Mouse (Mus musculus) frontal cortex, postnatal 10 days (tissue): ENCODE results near the gene Csrp2.

Experiments used
- DNase-seq, 2 experiments: peaks; one replicate each; pipeline ENCODE4 v3.0.0; 2022; ENCODE audit warnings: low spot score in 2 of 2, mixed read lengths in 1 of 2

Csrp2 gene

DNA sequence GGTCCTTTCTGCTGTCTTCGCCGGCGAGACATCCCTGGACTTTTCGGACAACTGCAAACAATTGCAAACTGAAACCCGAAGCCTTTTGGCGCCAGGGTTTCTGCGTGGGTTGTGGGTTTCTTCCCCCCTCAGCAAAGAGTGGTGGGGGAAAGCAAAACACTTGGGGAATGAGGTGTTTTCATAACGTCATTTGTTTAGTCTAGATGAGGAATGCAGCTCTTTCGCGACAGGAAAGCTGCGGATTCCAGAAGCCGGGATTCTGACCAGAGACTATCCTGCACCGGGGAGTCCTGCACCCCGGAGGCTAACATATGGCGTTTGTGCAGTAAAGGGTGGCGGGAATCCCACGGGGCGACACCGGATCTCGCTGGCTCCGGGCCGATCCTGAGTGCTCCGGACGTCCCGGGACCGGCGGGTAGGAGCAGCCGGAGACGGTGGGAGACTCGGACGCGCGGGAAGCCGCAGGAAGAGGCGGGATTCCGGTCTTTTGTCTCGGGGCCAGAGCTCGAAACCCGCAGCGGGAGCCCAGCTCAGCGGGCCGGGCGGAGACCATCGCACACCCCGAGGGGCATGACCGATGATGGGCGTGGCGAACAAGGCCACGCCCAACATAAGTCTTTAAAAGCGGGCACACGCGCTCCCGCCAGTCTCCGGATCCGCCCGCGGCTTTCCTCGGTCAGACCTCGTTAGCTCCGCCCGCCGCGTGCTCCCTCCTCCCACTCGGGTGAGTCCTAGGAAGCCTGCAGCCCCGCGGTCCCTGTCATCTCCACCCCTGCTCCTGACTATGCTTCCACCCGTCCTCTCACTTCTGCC lies at the start of gene Csrp2:
Gene Csrp2 (plus strand): TSS at position 259 of the 813 bp plus-strand sequence.
- peak; percentile 61 to 76 for DNase-seq

DNA sequence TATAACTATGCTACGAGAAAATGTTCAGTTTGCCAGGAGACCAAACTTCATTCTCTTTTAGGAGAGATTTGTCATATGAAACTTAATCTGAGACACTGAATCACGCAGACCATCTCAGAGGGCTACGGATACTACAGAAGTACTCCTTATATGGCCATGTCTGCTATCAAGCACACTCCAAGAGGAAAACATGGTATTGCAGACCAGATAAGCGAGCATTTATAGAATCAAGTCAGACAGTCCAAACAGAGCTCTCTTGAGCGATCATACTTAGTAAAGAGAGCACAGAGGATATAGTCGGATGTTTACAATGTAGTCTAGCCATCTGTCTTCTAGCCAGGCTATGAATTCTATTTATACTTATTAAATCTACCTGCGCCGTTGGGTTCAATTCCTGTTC lies 44.7 kb upstream of the Csrp2 start:
- DNase-seq = no peak

GRCm38 (mm10) chr10:110876956-110877355 lies 42.6 kb upstream of the Csrp2 start:
- DNase-seq = no peak

DNA sequence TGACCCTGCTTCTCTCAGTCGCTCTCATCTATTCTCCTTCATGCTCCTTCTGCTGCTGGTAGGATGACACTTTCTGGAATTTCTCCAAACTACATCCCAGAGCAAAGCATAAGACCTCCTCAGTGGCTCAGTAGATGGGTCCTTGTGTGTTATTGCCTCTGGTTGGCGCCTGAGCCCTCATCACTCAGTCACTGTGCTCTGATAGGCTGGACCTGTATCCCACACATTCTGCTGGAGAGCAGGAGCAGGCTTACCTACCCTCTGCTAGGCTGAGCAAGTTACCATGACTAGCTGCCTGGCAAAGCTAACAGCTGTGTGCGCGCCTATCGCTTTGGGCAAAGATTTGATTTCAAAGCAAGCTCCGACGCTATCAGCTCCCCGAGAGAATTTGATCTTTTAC lies 41.7 kb upstream of the Csrp2 start:
- no peak for DNase-seq

DNA sequence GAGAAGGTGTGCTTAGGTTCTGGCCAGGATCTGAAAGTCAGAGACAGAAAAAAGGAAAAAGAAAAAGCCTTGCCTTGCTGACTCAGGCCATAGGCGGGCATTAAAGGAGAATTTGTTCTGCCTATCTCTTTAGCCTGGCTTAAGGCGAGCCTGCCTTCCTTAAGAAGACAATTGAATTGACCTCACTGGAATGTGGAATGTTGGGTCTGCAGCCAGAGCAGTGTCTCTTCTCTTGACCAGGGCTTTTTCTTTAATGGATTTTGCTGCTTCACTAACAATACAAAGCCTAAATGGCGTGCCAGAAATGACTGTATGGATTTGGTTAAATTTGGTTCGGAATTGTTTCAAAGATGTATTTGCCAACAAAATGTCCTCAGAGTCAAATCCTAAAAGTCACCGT lies 40.9 kb upstream of the Csrp2 start:
- no peak for DNase-seq

- no peak for DNase-seq
These were observed 40.0 kb upstream of the Csrp2 start for GRCm38 (mm10) chr10:110879426-110880066.

DNA sequence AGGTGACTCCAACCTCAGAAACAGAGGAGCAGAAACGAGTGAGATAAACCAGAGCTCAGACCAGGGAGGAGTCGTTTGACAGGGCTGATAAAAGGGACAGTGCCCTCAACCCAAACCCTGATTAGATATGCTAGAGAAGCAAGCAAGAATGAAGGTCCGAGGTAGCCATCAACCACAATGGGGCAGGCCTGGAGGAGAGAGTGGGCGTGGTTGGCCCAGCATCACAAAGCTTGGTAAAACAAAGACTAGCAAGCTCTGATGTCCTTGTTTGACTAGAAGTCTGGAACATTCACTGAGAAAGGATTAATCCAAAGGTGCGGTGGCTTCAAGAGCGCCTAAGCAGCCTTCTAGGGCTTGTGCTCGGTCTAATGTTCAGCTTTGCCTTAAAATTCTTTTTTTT lies 38.2 kb upstream of the Csrp2 start:
- DNase-seq = no peak

DNA sequence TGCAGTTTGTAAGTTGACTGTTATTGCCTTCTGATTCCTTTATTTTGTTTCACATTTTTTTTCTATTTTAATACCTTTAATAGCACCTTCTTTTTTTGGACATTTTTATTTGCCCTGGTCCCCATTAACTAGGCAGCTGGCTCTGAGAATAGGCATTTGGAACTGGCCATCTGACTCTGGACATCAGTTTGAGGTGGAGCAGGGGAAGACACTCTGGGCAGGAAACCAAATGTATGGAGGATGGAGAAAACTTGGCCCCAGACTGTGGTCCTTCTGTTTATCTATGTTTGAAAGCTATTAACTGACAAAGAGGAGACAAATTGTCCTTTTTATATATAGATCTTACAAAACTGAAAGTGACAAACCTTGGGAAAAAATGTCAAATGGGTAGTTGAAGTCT lies 36.9 kb upstream of the Csrp2 start:
- no peak for DNase-seq

GRCm38 (mm10) chr10:110890656-110891272 lies 28.8 kb upstream of the Csrp2 start:
- DNase-seq = no peak

- DNase-seq = no peak
These were observed 19.7 kb upstream of the Csrp2 start for GRCm38 (mm10) chr10:110899744-110900501.

- DNase-seq = no peak
These were observed 15.7 kb upstream of the Csrp2 start for GRCm38 (mm10) chr10:110903862-110904261.

DNA sequence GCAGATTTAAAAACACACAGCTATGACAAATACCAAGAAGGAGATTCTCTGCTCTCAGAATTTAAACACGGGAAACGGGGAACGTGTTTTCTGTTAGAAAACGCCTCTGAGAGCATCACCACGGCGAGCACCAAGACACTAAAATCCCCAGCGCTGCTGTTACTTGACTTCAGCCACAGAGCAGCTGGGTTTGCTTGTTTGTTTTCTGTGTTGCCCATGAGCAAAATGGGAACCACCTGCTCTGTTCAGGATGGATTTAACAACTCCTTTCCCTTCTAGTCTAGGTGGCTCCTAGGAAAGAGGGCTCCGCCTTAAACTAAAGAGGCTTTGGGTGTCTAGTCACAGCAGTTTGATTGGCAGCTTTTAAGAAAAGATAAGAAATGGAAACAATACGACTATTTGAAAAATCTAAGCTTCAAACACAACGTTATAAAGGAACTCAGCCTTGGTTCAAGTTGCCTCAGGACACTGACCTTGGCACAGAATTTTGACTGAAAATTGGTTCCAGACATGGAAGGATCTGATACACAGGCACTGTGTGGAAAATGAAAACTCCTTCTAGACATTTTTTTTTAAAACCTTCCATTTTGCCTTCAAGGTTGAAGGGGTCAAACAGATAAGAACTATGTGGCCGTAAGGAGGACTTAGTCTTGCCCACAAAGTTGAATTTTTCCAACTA lies 2.8 kb upstream of the Csrp2 start:
- no peak for DNase-seq

DNA sequence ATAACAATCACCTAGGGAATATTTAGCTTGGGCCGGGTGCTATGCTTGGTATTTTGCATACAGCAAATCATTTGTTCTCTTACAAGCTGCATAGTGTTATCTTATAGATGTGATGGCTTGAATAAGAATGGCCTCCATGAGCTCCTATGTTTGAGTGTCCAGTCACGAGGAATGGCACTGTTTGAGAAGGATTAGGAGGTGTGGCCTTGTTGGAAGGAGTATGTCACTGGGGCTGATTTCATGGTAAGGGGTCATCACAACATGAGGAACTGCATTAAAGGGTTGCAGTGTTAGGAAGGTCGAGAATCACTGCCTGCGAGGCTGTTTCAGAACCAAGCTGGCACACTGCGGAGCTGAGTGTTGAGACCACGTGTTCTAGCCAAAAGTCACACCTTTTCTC lies 2.1 kb upstream of the Csrp2 start:
- no peak for DNase-seq

- DNase-seq = no peak
These were observed 886 bp upstream of the Csrp2 start for GRCm38 (mm10) chr10:110918414-110919391.

DNA sequence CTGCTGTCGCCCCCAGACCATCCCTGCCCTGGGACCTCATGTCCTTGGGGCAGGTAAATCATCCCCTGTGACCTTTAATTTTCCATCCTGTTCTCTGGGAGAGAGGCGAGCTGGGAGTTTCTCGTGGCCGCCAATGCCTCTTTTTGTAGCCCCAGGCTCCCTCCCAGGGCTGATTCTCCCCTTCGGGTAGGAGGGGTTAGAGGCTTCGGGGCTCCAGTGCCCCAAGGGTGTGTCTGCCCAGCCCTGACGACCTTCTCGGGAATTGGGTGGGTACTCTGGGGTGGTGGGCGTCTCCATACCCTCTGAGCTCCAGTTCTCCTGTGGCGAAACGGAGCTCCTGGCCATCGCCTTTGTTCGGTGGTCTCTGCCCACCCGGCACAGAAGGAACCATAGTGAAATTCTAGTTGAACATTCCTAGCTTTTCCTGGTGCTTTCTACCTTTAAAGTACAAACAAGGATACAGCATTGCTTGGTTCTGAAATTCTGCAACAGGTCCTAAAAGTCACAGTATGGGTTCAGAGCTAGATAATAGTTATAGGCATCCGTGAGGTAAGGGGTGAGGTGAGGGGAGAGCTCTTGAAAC lies 870 bp downstream of the Csrp2 start:
- no peak for DNase-seq

DNA sequence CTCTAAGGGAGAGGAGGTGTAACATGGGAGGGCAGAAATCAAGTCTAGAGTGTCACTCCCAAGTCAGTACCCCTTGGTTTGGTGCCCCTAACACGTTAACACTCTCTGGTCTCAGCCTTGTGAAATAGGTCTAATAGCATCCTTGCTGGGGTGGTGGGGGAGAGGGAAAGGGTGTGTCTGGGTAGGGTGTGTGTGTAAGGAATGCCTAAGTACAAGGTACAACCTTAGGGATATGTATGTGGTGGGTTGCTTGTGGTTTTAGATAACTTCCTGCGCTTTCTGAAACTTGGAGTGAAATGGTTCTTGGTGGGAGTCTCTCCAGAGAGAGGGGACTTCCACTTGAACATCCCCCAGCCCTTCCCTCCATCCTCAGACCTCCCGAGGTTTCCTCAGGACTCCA lies 2.3 kb downstream of the Csrp2 start:
- DNase-seq = no peak

GRCm38 (mm10) chr10:110922612-110923011 lies 3.0 kb downstream of the Csrp2 start:
- DNase-seq = no peak

GRCm38 (mm10) chr10:110927491-110927890 lies 7.9 kb downstream of the Csrp2 start:
- no peak for DNase-seq

DNA sequence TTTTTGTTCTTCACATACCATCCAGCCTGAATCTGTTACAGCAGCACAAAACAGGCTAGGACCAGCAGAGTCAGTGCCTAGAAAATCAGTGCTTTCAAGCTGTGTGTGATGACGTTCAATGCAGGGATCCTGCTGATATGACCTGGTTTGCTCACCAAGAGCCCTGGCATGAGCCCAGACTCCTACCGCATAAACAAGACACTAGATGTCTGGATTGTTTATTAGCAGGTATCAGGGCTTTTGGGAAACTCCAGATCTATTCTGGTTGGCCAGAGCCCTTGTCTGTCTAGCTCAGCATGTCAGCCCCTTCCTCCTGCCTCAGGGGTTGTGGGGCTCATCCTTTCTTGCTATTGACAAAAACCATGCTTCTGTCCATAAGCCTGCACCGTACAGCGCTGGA lies 10.2 kb downstream of the Csrp2 start:
- DNase-seq = no peak
